Mouse (Mus musculus) adrenal gland, adult 8-10 months (tissue): ENCODE results near the gene Gm21366. TPM values are rescaled to one million over a fixed set of nuclear protein-coding genes. Genes with fewer than 3 reads are reported as not detected.
"Not testable (repeated sequence)": the region's sequence is repeated elsewhere in the genome, so short reads cannot be mapped to it uniquely, and the experiment has no call there.

Source experiments
- DNase-seq: peaks from one replicate; pipeline ENCODE4 v3.0.0; 2022
- total RNA-seq, 4 experiments: library from RNA; stranded (reverse); gene quantifications; 2 replicates each; pipeline ENCODE4 v1.2.4; 2022

The Gm21366 gene
- not detected for total RNA-seq

DNA sequence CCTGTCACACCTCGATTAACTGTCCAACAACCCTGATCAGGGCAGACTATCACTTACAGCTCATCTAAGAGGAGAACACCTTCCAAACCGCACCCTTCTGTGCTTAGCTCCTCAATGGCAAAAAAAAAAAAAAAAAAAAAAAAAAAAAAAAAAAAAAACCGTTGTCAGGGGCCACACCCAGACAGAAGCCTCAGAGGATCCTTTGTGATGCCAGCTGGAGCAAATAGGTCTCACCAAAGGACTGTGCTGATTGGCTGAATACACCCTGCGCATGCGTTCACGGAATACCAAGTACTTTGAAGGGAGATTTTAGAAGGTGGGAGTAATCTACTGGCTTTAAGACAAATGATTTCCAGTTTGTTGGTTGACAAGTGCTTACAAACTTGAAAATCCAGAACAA, at the start of gene Gm21366:
Gene Gm21366, minus strand, starts transcription at position 101 of the 400 bp plus-strand sequence.
- DNase-seq: not testable (repeated sequence)
